23 mouse cellular contexts compared by ENCODE assay signal in genomic region chr4:40171477-40171876, GRCm38 (mm10). TPM values are rescaled to one million over a fixed set of nuclear protein-coding genes. Genes with fewer than 3 reads are reported as not detected.
DNase-seq lines count a peak whose midpoint lies in the region; ATAC-seq and TF ChIP-seq lines count a peak whose summit lies in the region.
"Had no signal": no experiment of that assay in that cellular context is flagged by ENCODE, and none has a peak within 500 bp of the region (broad histone marks: within the 10 kb centered on the region; RNA-seq: fewer than 3 reads in every experiment).

No protein-coding gene starts in this region.

- TF ChIP-seq RAD21 in CH12.LX (IDR thresholded peaks at IDR 0.05; ENCODE audit: low read depth, low read length): no peak

- no peak for TF ChIP-seq EP300 in CH12.LX (IDR thresholded peaks at IDR 0.05; ENCODE audit: low read length)

- TF ChIP-seq POLR2A in CH12.LX (IDR thresholded peaks at IDR 0.05; ENCODE audit: low read depth, low read length): no peak
- no peak for TF ChIP-seq POLR2A in myocyte (IDR thresholded peaks at IDR 0.05; ENCODE audit: insufficient read length, low read depth)

- no peak overlapping the region for H3K9ac ChIP-seq in embryonic facial prominence, embryonic 14.5 days (ENCODE audit: low read depth, low read length)
- H3K9ac ChIP-seq in CH12.LX (ENCODE audit: insufficient read depth, low read depth): no peak overlapping the region
- no peak overlapping the region for H3K9ac ChIP-seq in midbrain, embryonic 13.5 days (replicated peaks)
- H3K9ac ChIP-seq: embryonic facial prominence, embryonic 12.5 days; embryonic facial prominence, embryonic 15.5 days; forebrain, embryonic 12.5 days had no signal

- dilution Hi-C loops in CH12.LX (cut with MboI; ENCODE audit: extremely low pct_ligation_motif_present, extremely low pct_unique_long_range_greater_than_20kb, low sequenced_read_pairs): no loop called here

- no peak overlapping the region for H3K27ac ChIP-seq in embryonic facial prominence, embryonic 14.5 days (replicated peaks; ENCODE audit: low read depth, low read length)
- no peak overlapping the region for H3K27ac ChIP-seq in embryonic facial prominence, embryonic 10.5 days (replicated peaks)
- no peak overlapping the region for H3K27ac ChIP-seq in CH12.LX (ENCODE audit: insufficient read depth, low read depth)
- no peak overlapping the region for H3K27ac ChIP-seq in midbrain, embryonic 13.5 days
- H3K27ac ChIP-seq: embryonic facial prominence, embryonic 12.5 days; embryonic facial prominence, embryonic 15.5 days; forebrain, embryonic 10.5 days; forebrain, embryonic 12.5 days had no signal

- intact Hi-C loops in left cerebral cortex, postnatal 25 days (cut with DNase I): no loop called here

- no peak for TF ChIP-seq CTCF in CH12.LX (conservative IDR thresholded peaks at IDR 0.05 in 1 of 2, IDR thresholded peaks at IDR 0.05 in 1 of 2; ENCODE audit: low read depth in 2 of 2, low read length in 2 of 2)

- H3K4me3 ChIP-seq in embryonic facial prominence, embryonic 14.5 days (ENCODE audit: low read depth, low read length): no peak overlapping the region
- H3K4me3 ChIP-seq in embryonic facial prominence, embryonic 10.5 days: no peak overlapping the region
- H3K4me3 ChIP-seq in CH12.LX (replicated peaks in 1 of 3; ENCODE audit: low read depth in 2 of 3, low read length in 2 of 3, poor library complexity in 1 of 3) (no peak overlapping the region), myocyte (no peak overlapping the region)
- no peak overlapping the region for H3K4me3 ChIP-seq in midbrain, embryonic 13.5 days (replicated peaks)
- H3K4me3 ChIP-seq: embryonic facial prominence, embryonic 12.5 days; embryonic facial prominence, embryonic 15.5 days; erythroblast, embryonic 14.5 days; forebrain, embryonic 10.5 days; forebrain, embryonic 12.5 days had no signal

- H3K27me3 ChIP-seq in embryonic facial prominence, embryonic 14.5 days (replicated peaks; ENCODE audit: control insufficient read depth, insufficient read depth, low read length): no peaks in the 10 kb centered on the region
- H3K27me3 ChIP-seq in embryonic facial prominence, embryonic 10.5 days (replicated peaks; ENCODE audit: low read depth, poor library complexity, severe bottlenecking): no peaks in the 10 kb centered on the region
- H3K27me3 ChIP-seq in CH12.LX (replicated peaks) (no peaks in the 10 kb centered on the region), myocyte (ENCODE audit: control insufficient read depth, insufficient read depth, insufficient read length) (no peaks in the 10 kb centered on the region)
- H3K27me3 ChIP-seq in midbrain, embryonic 13.5 days: no peaks in the 10 kb centered on the region
- H3K27me3 ChIP-seq: embryonic facial prominence, embryonic 12.5 days; embryonic facial prominence, embryonic 15.5 days; forebrain, embryonic 12.5 days had no signal

- peak; percentile 28 for DNase-seq in embryonic facial prominence, embryonic 14.5 days (ENCODE audit: low spot score)
- no peak for DNase-seq in embryonic facial prominence, embryonic 10.5 days (ENCODE audit: low spot score)
- DNase-seq in 416B (ENCODE audit: low read depth): peak; percentile 40
- peak; percentile 3 for DNase-seq in CH12.LX (ENCODE audit: extremely low read depth)
- no peak for DNase-seq in left cerebral cortex, postnatal 25 days (ENCODE audit: low spot score in 2 of 2)
- DNase-seq: adrenal gland, adult 8-10 months; adrenal gland, postnatal 14 days; cerebellum, adult 11 months; cerebellum, adult 18-20 months; cerebellum, adult 8-10 months; cerebellum, adult 9-11 months; cerebellum, postnatal 14 days; cerebellum, postnatal 36 days; embryo, embryonic 11 days had no signal

- no peak overlapping the region for H3ac ChIP-seq in myocyte (ENCODE audit: control insufficient read depth, insufficient read length)

- H3K79me2 ChIP-seq in CH12.LX (replicated peaks; ENCODE audit: control insufficient read depth, extremely low read depth, insufficient read depth, poor library complexity, severe bottlenecking) (no peaks in the 10 kb centered on the region), myocyte (ENCODE audit: control insufficient read depth, insufficient read depth) (no peaks in the 10 kb centered on the region)

- 77% methylated on average over 4 of the region's 4 CpGs for WGBS in embryonic facial prominence, embryonic 14.5 days
- 95% methylated on average over 4 of the region's 4 CpGs for WGBS in embryonic facial prominence, embryonic 10.5 days
- 91% methylated on average over 4 of the region's 4 CpGs for WGBS in midbrain, embryonic 13.5 days

- H3K9me3 ChIP-seq in embryonic facial prominence, embryonic 14.5 days (ENCODE audit: control insufficient read depth, low read length): no peaks in the 10 kb centered on the region
- no peaks in the 10 kb centered on the region for H3K9me3 ChIP-seq in embryonic facial prominence, embryonic 10.5 days
- H3K9me3 ChIP-seq in CH12.LX (replicated peaks; ENCODE audit: low read length): no peaks in the 10 kb centered on the region
- no peaks in the 10 kb centered on the region for H3K9me3 ChIP-seq in midbrain, embryonic 13.5 days
- H3K9me3 ChIP-seq: embryonic facial prominence, embryonic 12.5 days; embryonic facial prominence, embryonic 15.5 days; forebrain, embryonic 10.5 days; forebrain, embryonic 12.5 days had no signal

- H3K4me2 ChIP-seq in embryonic facial prominence, embryonic 14.5 days (ENCODE audit: low read depth, low read length): no peak overlapping the region
- no peak overlapping the region for H3K4me2 ChIP-seq in CH12.LX (ENCODE audit: insufficient read depth, low read depth, poor library complexity, severe bottlenecking)
- H3K4me2 ChIP-seq in myocyte (ENCODE audit: low read depth): no peak overlapping the region
- no peak overlapping the region for H3K4me2 ChIP-seq in midbrain, embryonic 13.5 days (replicated peaks)
- H3K4me2 ChIP-seq: embryonic facial prominence, embryonic 12.5 days; embryonic facial prominence, embryonic 15.5 days; forebrain, embryonic 12.5 days had no signal

- no peaks in the 10 kb centered on the region for H3K4me1 ChIP-seq in embryonic facial prominence, embryonic 14.5 days (ENCODE audit: control insufficient read depth, insufficient read depth, low read length)
- no peaks in the 10 kb centered on the region for H3K4me1 ChIP-seq in embryonic facial prominence, embryonic 10.5 days
- no peaks in the 10 kb centered on the region for H3K4me1 ChIP-seq in CH12.LX (ENCODE audit: control insufficient read depth in 1 of 2, insufficient read depth in 2 of 2)
- 0 out of 2 replicates have a peak, but pooled peaks cover 2% of the 10 kb centered on the region for H3K4me1 ChIP-seq in midbrain, embryonic 13.5 days (replicated peaks)
- H3K4me1 ChIP-seq: embryonic facial prominence, embryonic 12.5 days; embryonic facial prominence, embryonic 15.5 days; forebrain, embryonic 10.5 days; forebrain, embryonic 12.5 days had no signal

- ATAC-seq in embryonic facial prominence, embryonic 14.5 days (ENCODE audit: low read depth): no peak
- no peak for ATAC-seq in midbrain, embryonic 13.5 days
- ATAC-seq: forebrain, embryonic 14.5 days; forebrain, embryonic 16.5 days had no signal

- in situ Hi-C loops in CH12.LX (cut with MboI; ENCODE audit: low pct_ligation_motif_present, low pct_unique_long_range_greater_than_20kb, low sequenced_read_pairs): no loop called here

- H3K36me3 ChIP-seq in embryonic facial prominence, embryonic 14.5 days (ENCODE audit: control insufficient read depth, insufficient read depth, low read length): peaks cover 51% of the 10 kb centered on the region
- H3K36me3 ChIP-seq in embryonic facial prominence, embryonic 10.5 days (replicated peaks): peaks cover 49% of the 10 kb centered on the region
- H3K36me3 ChIP-seq in CH12.LX (replicated peaks in 1 of 2; ENCODE audit: control insufficient read depth in 1 of 2, insufficient read depth in 1 of 2, low read length in 1 of 2): peaks cover 12 to 64% of the 10 kb centered on the region in 2 experiments
- peaks cover 16% of the 10 kb centered on the region for H3K36me3 ChIP-seq in myocyte (ENCODE audit: control insufficient read depth, insufficient read depth)
- peaks cover 50% of the 10 kb centered on the region for H3K36me3 ChIP-seq in midbrain, embryonic 13.5 days

TF ChIP-seq in CH12.LX, 34 proteins besides CTCF, POLR2A, EP300 and RAD21 (continues in another document):
- no peak for TF ChIP-seq RCOR1 (conservative IDR thresholded peaks at IDR 0.05; ENCODE audit: low read depth, low read length)
- no peak for TF ChIP-seq TCF12 (IDR thresholded peaks at IDR 0.05; ENCODE audit: low read depth, low read length)
- TF ChIP-seq ELF1 (IDR thresholded peaks at IDR 0.05; ENCODE audit: low read depth, low read length): no peak
- no peak for TF ChIP-seq NELFE (IDR thresholded peaks at IDR 0.05; ENCODE audit: low read depth, low read length)
- no peak for TF ChIP-seq MEF2A (IDR thresholded peaks at IDR 0.05; ENCODE audit: borderline replicate concordance, low read depth, low read length)
- no peak for TF ChIP-seq ETS1 (conservative IDR thresholded peaks at IDR 0.05; ENCODE audit: low read depth, low read length)
- no peak for TF ChIP-seq JUN (IDR thresholded peaks at IDR 0.05; ENCODE audit: insufficient read depth, low read depth, low read length)
- TF ChIP-seq CHD2 (IDR thresholded peaks at IDR 0.05; ENCODE audit: low read length): no peak

TF ChIP-seq in myocyte, 11 proteins besides CTCF, POLR2A, EP300 and RAD21 (continues in another document):
- TF ChIP-seq E2F4 (IDR thresholded peaks at IDR 0.05; ENCODE audit: insufficient read depth) (no peak), MAX (IDR thresholded peaks at IDR 0.05; ENCODE audit: low read depth) (no peak), POLR2AphosphoS2 (IDR thresholded peaks at IDR 0.05; ENCODE audit: insufficient read length, low read depth) (no peak), TCF3 (IDR thresholded peaks at IDR 0.05; ENCODE audit: insufficient read length, low read depth) (no peak), CEBPB (IDR thresholded peaks at IDR 0.05; ENCODE audit: insufficient read depth, poor library complexity, severe bottlenecking) (no peak), MYOD1 (IDR thresholded peaks at IDR 0.05; ENCODE audit: control insufficient read depth in 1 of 3, insufficient read length in 2 of 3, low read depth in 2 of 3) (peak in 2 of 3 experiments; percentile 71 to 78), USF1 (IDR thresholded peaks at IDR 0.05; ENCODE audit: low read depth) (no peak), TCF12 (IDR thresholded peaks at IDR 0.05; ENCODE audit: insufficient read depth, poor library complexity, severe bottlenecking) (no peak), REST (IDR thresholded peaks at IDR 0.05; ENCODE audit: insufficient read depth, insufficient read length) (no peak)

RNA-seq across cellular contexts. Expression of gene Aco1, which starts 28.6 kb away (rescaled TPM):
- polyA plus RNA-seq in embryonic facial prominence, embryonic 14.5 days (2014; fragmentation: Nextera tagmentation; extraction: Ambion mirVana): 48.0 and 51.4 TPM in 2 replicates
- 49.8 and 52.4 TPM in 2 replicates for polyA plus RNA-seq in embryonic facial prominence, embryonic 10.5 days (2016; fragmentation: Nextera tagmentation; extraction: Ambion mirVana)
- total RNA-seq in CH12.LX (2012; rRNA removed) (23.2 and 25.0 TPM in 2 replicates), CH12.LX (2014; rRNA removed) (25.2 and 27.1 TPM in 2 replicates)
- polyA plus RNA-seq in CH12.LX (2012; ENCODE audit: insufficient read length, low read depth) (22.3 and 24.8 TPM in 2 replicates), myocyte (2012; fragmentation: generic; extraction: Trizol) (35.5 TPM)
- polyA plus RNA-seq in midbrain, embryonic 13.5 days (2015; fragmentation: Nextera tagmentation; extraction: Ambion mirVana): 45.3 and 46.6 TPM in 2 replicates
- 10 to 100 TPM; 29.5 to 32.2 TPM for total RNA-seq in left cerebral cortex, postnatal 25 days (2021)

Comparison
In these comparisons a context has a peak if more than half of its experiments do, and no peak if none do; other contexts are left out.
1. DNase-seq: peak in embryonic facial prominence, embryonic 14.5 days (single experiment), 416B (single experiment) and CH12.LX (single experiment); none in embryonic facial prominence, embryonic 10.5 days (single experiment) and left cerebral cortex, postnatal 25 days (0 of 2).